Mouse (Mus musculus) CH12.LX (cell line): ENCODE data around the gene Gpr183.

Experiments used
- BHLHE40 ChIP-seq: IDR thresholded peaks from 2 replicates; pipeline ENCODE4 v1.6.1; 2011; ENCODE audit warnings: mild to moderate bottlenecking, low read depth, low read length, improper control_type of control experiment
- CHD1 ChIP-seq: IDR thresholded peaks from 2 replicates; pipeline ENCODE4 v1.6.1; 2012; ENCODE audit warnings: low read depth, low read length, improper control_type of control experiment, inconsistent platforms
- CTCF ChIP-seq, 2 experiments: IDR thresholded peaks in 1 of 2; conservative IDR thresholded peaks in 1 of 2; 2 replicates each; pipeline ENCODE4 v1.5.1; 2011 to 2012; ENCODE audit warnings: low read depth in 2 of 2, low read length in 2 of 2, improper control_type of control experiment in 1 of 2, inconsistent platforms in 1 of 2, mild to moderate bottlenecking in 1 of 2, moderate library complexity in 1 of 2
- EP300 ChIP-seq: IDR thresholded peaks from 2 replicates; pipeline ENCODE4 v1.6.1; 2011; ENCODE audit warnings: low read length, improper control_type of control experiment
- GABPA ChIP-seq: IDR thresholded peaks from 2 replicates; pipeline ENCODE4 v1.6.1; 2012; ENCODE audit warnings: low read depth, low read length, improper control_type of control experiment, inconsistent platforms; ENCODE audit not compliant: insufficient replicate concordance
- MAZ ChIP-seq: IDR thresholded peaks from 2 replicates; pipeline ENCODE4 v1.6.1; 2012; ENCODE audit warnings: low read depth, mild to moderate bottlenecking, inconsistent platforms, low read length, improper control_type of control experiment, moderate library complexity
- POLR2A ChIP-seq: IDR thresholded peaks from 2 replicates; pipeline ENCODE4 v1.6.1; 2011; ENCODE audit warnings: low read depth, mild to moderate bottlenecking, improper control_type of control experiment, low read length
- TCF12 ChIP-seq: IDR thresholded peaks from 2 replicates; pipeline ENCODE4 v1.6.1; 2014; ENCODE audit warnings: low read depth, mild to moderate bottlenecking, inconsistent platforms, low read length, improper control_type of control experiment
- USF1 ChIP-seq: IDR thresholded peaks from 2 replicates; pipeline ENCODE4 v1.6.1; 2014; ENCODE audit warnings: low read depth, mild to moderate bottlenecking, inconsistent platforms, low read length, improper control_type of control experiment
- ZC3H11A ChIP-seq: IDR thresholded peaks from 2 replicates; pipeline ENCODE4 v1.6.1; 2012; ENCODE audit warnings: low read depth, mild to moderate bottlenecking, inconsistent platforms, low read length, improper control_type of control experiment
- ZKSCAN1 ChIP-seq: IDR thresholded peaks from 2 replicates; pipeline ENCODE4 v1.6.1; 2012; ENCODE audit warnings: low read depth, inconsistent platforms, low read length, improper control_type of control experiment, borderline replicate concordance

GRCm38 (mm10) chr14:121946131-121946530 is 18.9 kb downstream of the Gpr183 start:
- TF ChIP-seq CTCF (conservative IDR thresholded peaks at IDR 0.05 in 1 of 2, IDR thresholded peaks at IDR 0.05 in 1 of 2; ENCODE audit: low read depth in 2 of 2, low read length in 2 of 2) (no peak), GABPA (no peak), USF1 (no peak), EP300 (no peak), CHD1 (no peak), BHLHE40 (no peak), POLR2A (no peak), TCF12 (no peak), ZKSCAN1 (no peak), MAZ (no peak), ZC3H11A (no peak)
